Mouse (Mus musculus) heart, embryonic 11.5 days (tissue): Measurements from ENCODE around the gene Ihh. TPM values are rescaled to one million over a fixed set of nuclear protein-coding genes. Genes with fewer than 3 reads are reported as not detected.

Experiments used
- ATAC-seq: fragments of 200-750 bp; cut with Nextera tagmentation; replicated peaks from 2 replicates; pipeline ENCODE4 v1.8.0; 2017; ENCODE audit warnings: moderate library complexity; ENCODE audit not compliant: insufficient number of reproducible peaks, low FRiP score, low TSS enrichment
- H3K27ac ChIP-seq: fragments of 300-500 bp; sonication (generic); 2 replicates; pipeline ENCODE4 v1.5.1; 2014; ENCODE audit warnings: mild to moderate bottlenecking, low read depth, low read length
- H3K27me3 ChIP-seq: fragments of 300-500 bp; sonication (generic); 2 replicates; pipeline ENCODE4 v1.6.1; 2014; ENCODE audit warnings: mild to moderate bottlenecking, low read length, mixed read lengths; ENCODE audit not compliant: control insufficient read depth, insufficient read depth
- H3K36me3 ChIP-seq: fragments of 300-500 bp; sonication (generic); 2 replicates; pipeline ENCODE4 v1.6.1; 2014; ENCODE audit warnings: mild to moderate bottlenecking, low read length, moderate library complexity, mixed read lengths; ENCODE audit not compliant: control insufficient read depth, insufficient read depth
- H3K4me1 ChIP-seq: fragments of 300-500 bp; sonication (generic); 2 replicates; pipeline ENCODE4 v1.6.1; 2014; ENCODE audit warnings: low read length; ENCODE audit not compliant: control insufficient read depth, insufficient read depth
- H3K4me2 ChIP-seq: fragments of 300-500 bp; sonication (generic); 2 replicates; pipeline ENCODE4 v1.6.1; 2014; ENCODE audit warnings: mild to moderate bottlenecking, moderate library complexity
- H3K4me3 ChIP-seq: fragments of 300-500 bp; sonication (generic); 2 replicates; pipeline ENCODE4 v1.5.1; 2014; ENCODE audit warnings: low read depth, low read length
- H3K9ac ChIP-seq: fragments of 300-500 bp; sonication (generic); 2 replicates; pipeline ENCODE4 v1.6.1; 2014; ENCODE audit warnings: mild to moderate bottlenecking, low read depth, low read length, moderate library complexity
- H3K9me3 ChIP-seq: fragments of 300-500 bp; sonication (generic); replicated peaks from 2 replicates; pipeline ENCODE4 v1.6.1; 2016; ENCODE audit warnings: low read length; ENCODE audit not compliant: control insufficient read depth
- WGBS: fragments of 180-500 bp; shearing (Covaris S2); extraction: QIAGEN DNeasy Blood & Tissue Kit; methylation state at CpG from one replicate; pipeline ENCODE4 v1.1.7; 2014; ENCODE audit not compliant: insufficient replicate concordance; 5-methylcytosine and 5-hydroxymethylcytosine counted together
- polyA plus RNA-seq: library from polyadenylated mRNA; unstranded; fragments of >200 nt; fragmentation: Nextera tagmentation; extraction: Ambion mirVana; gene quantifications from 2 replicates; pipeline ENCODE4 v1.2.1, GENCODE M21; 2014

The Ihh gene
- polyA plus RNA-seq, 1 experiment from 2014 or later = 0.16 TPM

DNA sequence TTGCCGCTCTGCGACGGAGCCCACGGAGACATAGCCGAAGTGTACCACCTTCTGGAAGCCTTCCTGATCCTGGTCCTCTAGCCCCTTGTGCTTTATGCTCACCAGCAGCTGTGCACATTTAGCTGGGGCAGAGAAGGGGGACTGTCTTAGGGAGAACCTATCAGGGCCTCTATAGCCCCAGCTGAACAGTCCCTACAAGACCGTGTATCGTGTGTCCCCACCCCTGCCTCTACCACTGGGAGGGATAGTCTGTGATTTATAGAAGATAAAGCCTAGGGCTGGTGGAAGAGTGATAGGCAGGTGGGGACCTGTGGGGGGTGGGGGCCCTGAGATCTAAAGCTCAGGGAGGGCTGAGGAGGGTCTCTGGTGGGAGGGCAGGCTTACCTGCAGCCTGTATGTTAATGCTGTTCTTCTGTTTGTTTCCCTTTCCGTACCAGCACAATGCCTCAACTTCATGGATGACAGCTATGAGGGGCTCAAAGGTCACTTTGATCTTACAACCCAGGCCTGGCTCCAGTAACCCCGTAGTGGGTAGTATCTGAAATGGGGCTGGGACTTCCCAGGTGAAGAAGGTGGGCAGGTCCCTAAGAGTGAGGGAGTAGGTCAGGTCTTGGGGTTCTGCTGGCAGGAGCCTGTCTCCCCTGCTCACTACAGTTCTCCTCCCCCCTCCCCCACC is 23.7 kb downstream of the Ihh start:
- Histone ChIP-seq H3K27ac (no peak overlapping the region), H3K27me3 (peaks cover 46% of the 10 kb centered on the region), H3K4me1 (no peaks in the 10 kb centered on the region), H3K4me2 (no peak overlapping the region), H3K36me3 (no peaks in the 10 kb centered on the region), H3K9me3 (no peaks in the 10 kb centered on the region), H3K4me3 (no peak overlapping the region), H3K9ac (no peak overlapping the region)
- no peak for ATAC-seq
- 73% methylated on average over 9 of the region's 9 CpGs for WGBS

DNA sequence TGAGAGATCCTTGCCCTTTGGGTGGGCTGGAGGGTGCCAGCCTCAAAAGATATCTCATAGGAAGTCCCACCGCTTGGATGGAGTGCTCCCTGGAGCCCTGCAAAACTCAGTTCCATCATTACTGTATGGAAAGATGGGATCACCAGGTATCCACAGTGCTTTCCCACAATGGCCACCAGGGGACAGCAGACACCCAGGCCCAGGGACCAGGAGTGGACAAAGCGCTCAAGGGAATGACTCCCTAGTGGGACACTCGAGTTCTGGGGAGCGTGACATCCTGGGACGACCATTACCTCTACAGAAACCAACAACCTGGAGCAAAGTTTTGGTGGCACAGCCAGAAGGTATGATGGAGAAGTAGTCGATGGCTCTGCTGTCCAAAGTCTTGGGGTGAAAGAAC is 24.8 kb downstream of the Ihh start:
- 39% methylated on average over 6 of the region's 6 CpGs for WGBS

DNA sequence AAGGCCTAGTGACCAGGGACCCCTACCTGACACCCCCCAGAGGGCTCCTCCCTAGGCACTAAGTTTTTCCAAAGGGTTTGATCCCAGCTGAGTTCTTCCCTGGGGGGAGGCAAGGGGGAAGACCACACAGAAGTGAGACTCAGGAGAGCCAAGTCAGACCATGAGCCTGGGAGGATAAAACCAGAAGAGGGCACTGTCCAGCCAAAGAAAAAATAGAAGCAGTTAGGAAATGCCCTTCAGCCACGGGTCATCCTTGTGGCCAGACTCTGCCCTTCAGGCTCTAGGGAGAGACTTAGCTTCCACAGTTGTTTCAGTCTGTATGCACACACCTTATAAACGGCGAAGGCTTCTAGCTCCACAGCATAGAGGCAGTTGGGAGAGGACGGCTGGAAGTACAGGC is 27.0 kb downstream of the Ihh start:
- 53% methylated on average over 4 of the region's 4 CpGs for WGBS
- no peak for ATAC-seq
- H3K27me3 ChIP-seq = peaks cover 46% of the 10 kb centered on the region
- H3K9ac ChIP-seq = no peak overlapping the region
- no peak overlapping the region for H3K4me3 ChIP-seq
- H3K27ac ChIP-seq = no peak overlapping the region
- no peaks in the 10 kb centered on the region for H3K4me1 ChIP-seq
- no peaks in the 10 kb centered on the region for H3K9me3 ChIP-seq
- H3K36me3 ChIP-seq = no peaks in the 10 kb centered on the region
- no peak overlapping the region for H3K4me2 ChIP-seq

More for the DNA sequence above, 24.8 kb downstream of the Ihh start:
- Histone ChIP-seq H3K9me3 (no peaks in the 10 kb centered on the region), H3K27me3 (peaks cover 50% of the 10 kb centered on the region), H3K36me3 (no peaks in the 10 kb centered on the region), H3K27ac (no peak overlapping the region), H3K9ac (no peak overlapping the region), H3K4me1 (no peaks in the 10 kb centered on the region), H3K4me3 (no peak overlapping the region), H3K4me2 (no peak overlapping the region)
- no peak for ATAC-seq

DNA sequence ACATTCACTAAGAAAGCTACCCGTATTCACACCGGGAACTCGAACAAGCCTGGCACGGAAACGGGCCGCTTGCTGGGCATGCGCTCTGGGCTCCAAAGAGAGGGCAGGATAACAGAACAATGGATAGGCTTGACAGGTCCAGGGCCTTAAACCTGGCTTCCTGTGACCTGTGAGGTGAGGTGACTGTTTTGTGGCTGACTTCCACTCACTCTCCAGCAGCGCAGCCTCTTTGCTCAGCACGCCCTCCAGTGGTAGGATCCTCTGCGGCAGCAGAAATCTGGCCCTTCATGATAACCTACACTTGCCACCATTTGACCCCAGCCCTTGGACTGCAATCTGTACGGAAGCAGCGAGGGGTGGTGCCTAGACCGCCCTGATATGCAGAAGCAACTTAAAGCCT is 35.8 kb downstream of the Ihh start:
- WGBS = 29% methylated on average over 13 of the region's 13 CpGs
- H3K27me3 ChIP-seq = peaks cover 21% of the 10 kb centered on the region
- no peak overlapping the region for H3K4me2 ChIP-seq
- no peak overlapping the region for H3K9ac ChIP-seq
- no peaks in the 10 kb centered on the region for H3K9me3 ChIP-seq
- no peak overlapping the region for H3K4me3 ChIP-seq
- H3K36me3 ChIP-seq = no peaks in the 10 kb centered on the region
- no peak overlapping the region for H3K27ac ChIP-seq
- ATAC-seq = no peak
- H3K4me1 ChIP-seq = no peaks in the 10 kb centered on the region

DNA sequence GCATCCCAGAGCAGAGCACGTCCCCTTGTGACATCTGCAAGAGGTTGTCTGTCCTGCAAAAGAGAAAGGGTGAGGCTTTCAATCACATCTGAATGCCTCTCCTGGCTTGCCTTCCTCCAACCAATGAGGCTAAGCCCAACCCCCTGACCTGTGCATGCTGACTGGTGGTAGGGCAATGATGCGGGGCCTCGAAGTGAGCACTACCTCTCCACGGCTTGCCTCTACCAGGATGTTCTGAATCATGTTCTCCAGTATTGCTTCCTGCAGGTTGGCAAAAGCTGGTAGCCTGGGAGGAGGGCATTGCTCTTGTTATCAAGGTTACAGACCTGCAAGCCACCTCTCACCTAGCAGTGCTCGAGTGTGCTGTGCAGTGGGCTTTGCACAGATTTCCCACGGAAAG is 49.3 kb downstream of the Ihh start:
- WGBS = 18% methylated on average over 6 of the region's 6 CpGs
- ATAC-seq = no peak

DNA sequence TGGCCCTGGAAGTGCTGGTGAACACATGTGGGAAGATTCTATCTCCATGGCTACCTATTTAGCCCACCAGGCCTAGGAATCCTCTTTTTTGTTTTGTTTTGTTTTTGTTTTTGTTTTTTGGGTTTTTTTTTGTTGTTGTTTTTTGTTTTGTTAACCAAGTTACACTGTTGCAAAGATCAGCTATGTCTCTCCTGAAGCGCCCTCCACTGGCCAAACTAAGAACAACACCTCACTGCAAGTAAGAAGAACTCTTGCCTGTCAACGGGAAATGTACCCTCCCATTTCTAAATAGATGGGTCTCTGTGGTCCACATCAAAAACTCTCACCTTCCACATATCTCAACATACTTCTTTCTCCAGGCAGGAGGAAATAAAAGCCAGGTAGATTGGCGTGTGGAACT is 49.8 kb downstream of the Ihh start:
- peaks cover 91% of the 10 kb centered on the region for H3K27me3 ChIP-seq
- no peak overlapping the region for H3K4me2 ChIP-seq
- 6% methylated on average over 3 of the region's 3 CpGs for WGBS
- no peak overlapping the region for H3K4me3 ChIP-seq
- H3K4me1 ChIP-seq = peaks cover 15% of the 10 kb centered on the region
- no peak overlapping the region for H3K9ac ChIP-seq
- H3K9me3 ChIP-seq = no peaks in the 10 kb centered on the region
- H3K27ac ChIP-seq = no peak overlapping the region
- no peak for ATAC-seq
- H3K36me3 ChIP-seq = no peaks in the 10 kb centered on the region

More for the DNA sequence above, 49.3 kb downstream of the Ihh start:
- no peak overlapping the region for H3K27ac ChIP-seq
- no peak overlapping the region for H3K4me2 ChIP-seq
- H3K9me3 ChIP-seq = no peaks in the 10 kb centered on the region
- no peak overlapping the region for H3K4me3 ChIP-seq
- H3K27me3 ChIP-seq = peaks cover 90% of the 10 kb centered on the region
- H3K9ac ChIP-seq = no peak overlapping the region
- H3K36me3 ChIP-seq = no peaks in the 10 kb centered on the region
- H3K4me1 ChIP-seq = peaks cover 15% of the 10 kb centered on the region

DNA sequence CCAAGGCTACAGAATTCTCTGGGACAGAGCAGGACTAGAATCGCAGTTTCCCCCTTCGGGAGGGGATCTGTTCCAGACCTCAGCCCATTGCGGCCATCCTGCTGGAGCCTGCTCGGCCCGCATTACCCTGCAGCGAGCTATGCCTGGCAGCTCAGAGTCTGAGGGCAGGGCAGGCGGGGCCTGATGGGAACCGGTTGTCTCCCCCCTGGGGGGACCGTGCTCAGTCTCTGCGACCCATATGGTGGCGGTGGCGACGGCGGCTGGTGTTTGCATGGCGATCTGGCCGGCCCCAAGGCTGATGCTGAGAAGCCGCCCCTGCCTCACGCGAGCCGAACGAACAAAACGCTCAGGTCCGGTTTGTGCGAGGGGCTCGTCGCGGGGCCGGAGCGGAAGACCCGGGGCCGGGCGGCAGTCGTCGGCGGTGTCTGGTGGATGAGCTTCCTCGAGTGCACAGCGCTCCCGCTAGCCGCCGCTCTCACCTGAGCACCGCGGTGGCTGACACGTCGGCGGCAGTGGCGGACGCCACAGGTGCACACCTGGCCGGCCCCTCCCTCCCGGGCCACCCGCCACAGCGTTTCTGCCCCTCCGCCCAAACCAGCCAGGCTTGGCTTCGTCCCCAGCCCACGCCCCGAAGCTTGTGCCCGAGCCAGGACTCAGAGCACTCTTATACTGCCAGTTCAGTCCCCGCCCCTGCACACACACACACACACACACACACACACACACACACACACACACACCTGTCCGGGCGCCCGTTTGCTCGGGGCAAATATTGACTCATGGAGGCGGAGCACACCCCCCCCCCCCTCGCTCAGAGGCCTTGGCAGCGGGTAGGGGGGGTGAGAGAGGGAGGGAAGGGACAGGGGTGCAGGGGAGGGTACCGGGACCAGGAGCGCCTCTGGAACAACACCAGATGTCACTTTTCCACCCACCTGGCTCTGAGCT is 50.9 kb downstream of the Ihh start:
- Histone ChIP-seq H3K4me3 (peak overlapping the region; percentile 35), H3K27me3 (peaks cover 100% of the 10 kb centered on the region), H3K4me2 (peak overlapping the region; percentile 64), H3K9me3 (no peaks in the 10 kb centered on the region), H3K36me3 (no peaks in the 10 kb centered on the region), H3K4me1 (peaks cover 15% of the 10 kb centered on the region), H3K9ac (no peak overlapping the region), H3K27ac (no peak overlapping the region)
- ATAC-seq = no peak
- 1% methylated on average over 62 of the region's 66 CpGs for WGBS

DNA sequence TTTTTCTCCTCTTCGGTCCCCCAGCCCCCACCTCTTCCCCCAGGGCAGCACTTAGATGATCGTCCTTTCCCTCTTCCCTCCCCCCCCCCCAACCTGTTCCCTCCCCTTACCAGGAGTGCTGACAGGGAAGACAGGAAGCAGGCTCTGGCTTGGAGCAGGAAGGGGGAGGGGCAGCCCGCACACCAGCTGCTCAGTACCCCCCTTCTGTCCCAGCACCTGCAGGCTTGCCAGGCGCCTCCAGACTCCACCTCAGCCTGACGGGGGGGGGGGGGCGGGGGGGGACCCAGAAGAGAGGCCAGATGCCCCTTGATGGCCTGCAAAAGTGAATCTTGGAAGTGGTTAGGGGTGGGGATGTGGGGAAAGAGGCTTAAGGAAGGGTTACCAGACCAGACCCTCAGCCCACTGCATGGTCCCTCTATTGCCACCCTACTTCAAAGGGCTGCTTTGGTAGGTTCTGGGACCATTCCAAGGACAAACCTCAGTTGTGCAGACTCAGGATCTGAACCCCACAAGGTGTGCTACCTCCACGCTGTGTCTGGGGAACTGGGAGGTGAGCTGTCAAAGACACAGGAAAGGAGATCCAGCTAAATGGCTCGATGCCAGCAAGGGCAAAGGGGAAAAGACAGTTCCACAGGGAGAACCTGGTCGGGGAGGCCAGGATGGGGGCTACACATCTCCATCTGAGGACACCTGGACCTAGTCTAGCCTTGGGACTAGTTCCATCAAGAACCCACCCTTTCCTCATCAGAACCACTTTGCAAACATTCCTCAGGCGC is 52.6 kb downstream of the Ihh start:
- no peak for ATAC-seq
- H3K4me3 ChIP-seq = no peak overlapping the region
- H3K36me3 ChIP-seq = no peaks in the 10 kb centered on the region
- H3K4me1 ChIP-seq = peaks cover 15% of the 10 kb centered on the region
- no peak overlapping the region for H3K4me2 ChIP-seq
- no peak overlapping the region for H3K9ac ChIP-seq
- 5% methylated on average over 7 of the region's 10 CpGs for WGBS
- no peak overlapping the region for H3K27ac ChIP-seq
- peaks cover 98% of the 10 kb centered on the region for H3K27me3 ChIP-seq
- H3K9me3 ChIP-seq = no peaks in the 10 kb centered on the region
